Mouse (Mus musculus): Measurements from ENCODE around the gene Trim26.

Gene Trim26

GRCm38 (mm10) chr17:36903651-36904050 lies 66.7 kb downstream of the Trim26 start:
- no peak for DNase-seq

- no peak for DNase-seq
Measured at GRCm38 (mm10) chr17:36908235-36908634, 71.3 kb downstream of the Trim26 start.

Measured in layer of hippocampus, adult 9-11 months (tissue).